Comparison of ENCODE assay signal across 8 mouse cellular contexts in the genomic region with DNA sequence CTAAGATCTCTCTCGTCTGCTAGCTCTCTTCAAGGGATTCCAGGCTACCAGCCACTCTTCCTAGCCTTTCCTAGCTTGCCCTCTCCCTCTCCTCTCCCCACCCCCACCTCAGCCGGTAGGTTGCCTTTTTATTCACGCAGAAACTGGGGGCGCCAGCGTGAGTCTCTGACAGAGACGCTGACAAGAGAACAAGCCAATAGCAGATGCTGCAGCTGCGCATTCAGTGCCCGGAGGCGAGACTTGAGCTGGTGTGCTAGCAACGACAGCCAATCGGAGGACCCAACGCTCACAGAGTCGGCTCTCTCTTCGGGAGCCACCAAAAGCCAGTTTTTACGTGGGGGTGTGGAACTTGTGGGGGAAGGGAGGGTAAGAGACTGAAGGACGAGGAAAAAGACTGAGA. TPM values are rescaled to one million over a fixed set of nuclear protein-coding genes. Genes with fewer than 3 reads are reported as not detected.
DNase-seq lines count a peak whose midpoint lies in the region; ATAC-seq lines count a peak whose summit lies in the region.

No protein-coding gene starts in this region.

- H3K4me3 ChIP-seq in embryonic facial prominence, embryonic 13.5 days: peak overlapping the region; percentile 50
- H3K4me3 ChIP-seq in heart, embryonic 10.5 days: peak overlapping the region; percentile 59
- peak overlapping the region; percentile 52 for H3K4me3 ChIP-seq in kidney, embryonic 15.5 days (replicated peaks)

- no peaks in the 10 kb centered on the region for H3K9me3 ChIP-seq in embryonic facial prominence, embryonic 13.5 days
- no peaks in the 10 kb centered on the region for H3K9me3 ChIP-seq in heart, embryonic 10.5 days
- H3K9me3 ChIP-seq in kidney, embryonic 15.5 days (replicated peaks): no peaks in the 10 kb centered on the region

- peak overlapping the region; percentile 78 for H3K27ac ChIP-seq in embryonic facial prominence, embryonic 13.5 days
- H3K27ac ChIP-seq in heart, embryonic 10.5 days: peak overlapping the region; percentile 85
- H3K27ac ChIP-seq in kidney, embryonic 15.5 days: peak overlapping the region; percentile 83

- peak; percentile 97 for ATAC-seq in embryonic facial prominence, embryonic 13.5 days (ENCODE audit: insufficient number of reproducible peaks, insufficient read depth, low FRiP score, low TSS enrichment, low read depth)
- peak; percentile 99 for ATAC-seq in kidney, embryonic 15.5 days (replicated peaks; ENCODE audit: low FRiP score)
- peak; percentile 71; the same call in 1 of the 2 replicates for ATAC-seq in monocyte, adult 5-6 weeks (replicated peaks; ENCODE audit: insufficient number of reproducible peaks, low FRiP score, low TSS enrichment, poor library complexity, severe bottlenecking)

- H3K4me2 ChIP-seq in embryonic facial prominence, embryonic 13.5 days: peak overlapping the region; percentile 62
- H3K4me2 ChIP-seq in kidney, embryonic 15.5 days: peak overlapping the region; percentile 65

- peak overlapping the region; percentile 68 for H3K9ac ChIP-seq in embryonic facial prominence, embryonic 13.5 days
- peak overlapping the region; percentile 52 for H3K9ac ChIP-seq in kidney, embryonic 15.5 days

- no peaks in the 10 kb centered on the region for H3K36me3 ChIP-seq in embryonic facial prominence, embryonic 13.5 days
- no peaks in the 10 kb centered on the region for H3K36me3 ChIP-seq in heart, embryonic 10.5 days
- H3K36me3 ChIP-seq in kidney, embryonic 15.5 days: no peaks in the 10 kb centered on the region

- no peaks in the 10 kb centered on the region for H3K4me1 ChIP-seq in embryonic facial prominence, embryonic 13.5 days
- H3K4me1 ChIP-seq in heart, embryonic 10.5 days: no peaks in the 10 kb centered on the region
- H3K4me1 ChIP-seq in kidney, embryonic 15.5 days: no peaks in the 10 kb centered on the region

- 18% methylated on average over 16 of the region's 16 CpGs for WGBS in embryonic facial prominence, embryonic 13.5 days
- 13% methylated on average over 16 of the region's 16 CpGs for WGBS in heart, embryonic 10.5 days
- WGBS in kidney, embryonic 15.5 days: 17% methylated on average over 16 of the region's 16 CpGs

- DNase-seq in 3134 (ENCODE audit: extremely low read depth, insufficient read length, low spot score): peak; percentile 86
- peak; percentile 77 for DNase-seq in adrenal gland, postnatal 25 days
- DNase-seq in heart, embryonic 10.5 days (ENCODE audit: low spot score): peak; percentile 95
- DNase-seq in liver: peak; percentile 81
- peak; percentile 47 to 67 for DNase-seq in spleen, postnatal 4 days (ENCODE audit: low spot score in 2 of 2)

- H3K27me3 ChIP-seq in embryonic facial prominence, embryonic 13.5 days: peaks cover 29% of the 10 kb centered on the region
- peaks cover 6% of the 10 kb centered on the region; the same call in 1 of the 2 replicates for H3K27me3 ChIP-seq in heart, embryonic 10.5 days (ENCODE audit: insufficient read depth, poor library complexity, severe bottlenecking)
- peaks cover 41% of the 10 kb centered on the region for H3K27me3 ChIP-seq in kidney, embryonic 15.5 days

RNA-seq across cellular contexts. Expression of gene Arhgef9, which starts 30.3 kb away (rescaled TPM):
- total RNA-seq in adrenal gland, postnatal 25 days (2021): 14.7 and 18.6 TPM in 2 replicates
- 20.8 and 25.0 TPM in 2 replicates for polyA plus RNA-seq in embryonic facial prominence, embryonic 13.5 days (2015; fragmentation: Nextera tagmentation; extraction: Ambion mirVana)
- 7.4 and 11.0 TPM in 2 replicates for polyA plus RNA-seq in heart, embryonic 10.5 days (2016; fragmentation: Nextera tagmentation; extraction: Ambion mirVana)
- 14.7 and 14.9 TPM in 2 replicates for polyA plus RNA-seq in kidney, embryonic 15.5 days (2015; fragmentation: Nextera tagmentation; extraction: Ambion mirVana)
- total RNA-seq in monocyte, adult 5-6 weeks (2017): 0.53 to 2.9 TPM in 2 of 3 replicates, not detected in the other

Comparison
In these comparisons a context has a peak if more than half of its experiments do, and no peak if none do; other contexts are left out.
1. Peak in every context shown above with its lines: DNase-seq, ATAC-seq, H3K4me3 ChIP-seq and H3K27ac ChIP-seq.